Mouse (Mus musculus): ENCODE results near the gene Abhd6. TPM values are rescaled to one million over a fixed set of nuclear protein-coding genes. Genes with fewer than 3 reads are reported as not detected.

Gene Abhd6
- 23.4 TPM for polyA plus RNA-seq (2017; shearing (Covaris generic))

GRCm38 (mm10) chr14:8002432-8003092 is at the start of gene Abhd6:
TSS of gene Abhd6 (plus strand) at chr14:8002902.

GRCm38 (mm10) chr14:7957049-7957448 is 45.7 kb upstream of the Abhd6 start, which contains the start of gene Gm45521:
TSS of gene Gm45521 (plus strand) at chr14:7957288.

GRCm38 (mm10) chr14:7994271-7994767 is 8.4 kb upstream of the Abhd6 start, which contains the start of gene Dnase1l3:
TSS of gene Dnase1l3 (minus strand) at chr14:7994573.

DNA sequence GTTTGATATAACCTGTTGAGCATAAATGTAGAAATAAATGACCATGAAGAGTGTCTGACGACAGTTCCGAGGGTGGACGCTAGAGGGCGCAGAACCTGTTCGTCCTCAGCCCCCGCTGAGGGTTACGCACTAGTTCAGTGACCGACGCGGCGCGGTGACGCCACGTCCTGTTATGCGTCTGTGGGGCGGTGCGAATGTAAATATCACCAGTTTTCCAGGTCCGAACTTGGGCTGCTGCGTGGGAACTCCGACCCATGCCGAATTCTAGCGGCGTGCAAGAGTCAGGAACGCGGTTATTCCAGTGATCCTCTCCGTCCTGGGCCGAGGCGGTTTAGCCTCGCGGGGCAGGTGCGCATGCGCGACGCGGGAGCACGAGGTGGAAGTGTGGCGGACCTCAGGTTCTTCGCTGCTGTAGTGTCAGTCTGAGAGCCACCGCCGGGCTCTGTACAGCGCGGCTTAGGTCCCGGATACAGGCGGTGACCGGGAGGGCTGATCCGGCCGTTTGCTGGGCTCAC is 77.5 kb downstream of the Abhd6 start, which contains the start of gene Rpp14:
Gene Rpp14, plus strand, starts transcription at position 203 of the 515 bp plus-strand sequence.

GRCm38 (mm10) chr14:8097978-8098686 is 95.4 kb downstream of the Abhd6 start, which contains the start of gene Pxk:
TSS of gene Pxk (plus strand) at chr14:8098211.

Other genes with a start within 250 kb of the Abhd6 start
- gene Gm26661, start 211.3 kb upstream of the Abhd6 start, polyA plus RNA-seq (2017; shearing (Covaris generic)): not detected
- 17.0 TPM for gene Flnb, start 184.9 kb upstream of the Abhd6 start, polyA plus RNA-seq (2017; shearing (Covaris generic))
- gene Gm45521, start 45.6 kb upstream of the Abhd6 start, polyA plus RNA-seq (2017; shearing (Covaris generic)): not detected
- gene Dnase1l3, start 8.3 kb upstream of the Abhd6 start, polyA plus RNA-seq (2017; shearing (Covaris generic)): 1.1 TPM
- gene Rpp14, start 77.5 kb downstream of the Abhd6 start, polyA plus RNA-seq (2017; shearing (Covaris generic)): 32.9 TPM
- 53.9 TPM for gene Pxk, start 95.3 kb downstream of the Abhd6 start, polyA plus RNA-seq (2017; shearing (Covaris generic))
- gene Pdhb, start 170.1 kb downstream of the Abhd6 start, polyA plus RNA-seq (2017; shearing (Covaris generic)): 166 TPM
- 15.7 TPM for gene Kctd6, start 211.2 kb downstream of the Abhd6 start, polyA plus RNA-seq (2017; shearing (Covaris generic))

Data from effector memory CD4-positive, alpha-beta T cell, adult 5 months (primary cell).